10 mouse cellular contexts compared by ENCODE assay signal in genomic region chr15:102967312-102967510, GRCm38 (mm10). TPM values are rescaled to one million over a fixed set of nuclear protein-coding genes. Genes with fewer than 3 reads are reported as not detected.
DNase-seq lines count a peak whose midpoint lies in the region; ATAC-seq and TF ChIP-seq lines count a peak whose summit lies in the region.
"Had no signal": no experiment of that assay in that cellular context is flagged by ENCODE, and none has a peak within 500 bp of the region (broad histone marks: within the 10 kb centered on the region; RNA-seq: fewer than 3 reads in every experiment).

TSS of gene Hoxc5 (plus strand) at chr15:102967443.

- peak within 1 kb of the TSS; percentile 78 for H3K9ac ChIP-seq in kidney, embryonic 15.5 days
- H3K9ac ChIP-seq in ES-E14 (ENCODE audit: insufficient read depth, low read depth, low read length, poor library complexity, severe bottlenecking): no peak within 1 kb of the TSS
- H3K9ac ChIP-seq in forebrain, embryonic 13.5 days: no peak within 1 kb of the TSS
- H3K9ac ChIP-seq in limb, embryonic 13.5 days: peak within 1 kb of the TSS; percentile 69

- H3K27ac ChIP-seq in kidney, embryonic 15.5 days: peak within 1 kb of the TSS; percentile 92
- no peak within 1 kb of the TSS for H3K27ac ChIP-seq in ES-E14 (ENCODE audit: insufficient read depth, low read depth, low read length, poor library complexity, severe bottlenecking)
- H3K27ac ChIP-seq in forebrain, embryonic 13.5 days: no peak within 1 kb of the TSS
- H3K27ac ChIP-seq in limb, embryonic 13.5 days: peak within 1 kb of the TSS; percentile 75; the same call in 1 of the 2 replicates
- no peak within 1 kb of the TSS for H3K27ac ChIP-seq in thymus, adult 2 months (ENCODE audit: control insufficient read depth, insufficient read depth, low read length)

- no peak for TF ChIP-seq CTCF in thymus, adult 2 months (IDR thresholded peaks at IDR 0.05; ENCODE audit: borderline replicate concordance, control insufficient read depth, extremely low read depth, insufficient read depth, low read length, poor library complexity)

- DNase-seq in kidney, postnatal 25 days: no peak
- DNase-seq in ES-E14 (ENCODE audit: low read depth, low spot score): no peak
- DNase-seq in frontal cortex, postnatal 10 days (ENCODE audit: low spot score in 2 of 2): no peak
- no peak for DNase-seq in spleen, postnatal 14 days (ENCODE audit: low spot score in 2 of 2)
- no peak for DNase-seq in thymus, adult 2 months

- peak within 1 kb of the TSS; percentile 77 for H3K4me2 ChIP-seq in kidney, embryonic 15.5 days
- H3K4me2 ChIP-seq in forebrain, embryonic 13.5 days: no peak within 1 kb of the TSS; the same call in 1 of the 2 replicates
- H3K4me2 ChIP-seq in limb, embryonic 13.5 days (replicated peaks): peak within 1 kb of the TSS; percentile 58

- H3K4me1 ChIP-seq in kidney, embryonic 15.5 days: peaks cover 60% of the 10 kb centered on the region
- peaks cover 0 to 2% of the 10 kb centered on the region in 2 experiments; a peak in 1 of 4 replicates for H3K4me1 ChIP-seq in ES-E14 (ENCODE audit: control insufficient read depth in 2 of 2, insufficient read depth in 2 of 2, low read length in 2 of 2, poor library complexity in 1 of 2)
- peaks cover 6% of the 10 kb centered on the region; the same call in 1 of the 2 replicates for H3K4me1 ChIP-seq in forebrain, embryonic 13.5 days
- H3K4me1 ChIP-seq in limb, embryonic 13.5 days: peaks cover 15% of the 10 kb centered on the region
- H3K4me1 ChIP-seq in thymus, adult 2 months (replicated peaks; ENCODE audit: control insufficient read depth, insufficient read depth, low read length): no peaks in the 10 kb centered on the region

- H3K9me3 ChIP-seq in kidney, embryonic 15.5 days (replicated peaks): no peaks in the 10 kb centered on the region
- no peaks in the 10 kb centered on the region for H3K9me3 ChIP-seq in ES-E14 (ENCODE audit: control insufficient read depth, insufficient read depth, low read depth, low read length)
- H3K9me3 ChIP-seq in forebrain, embryonic 13.5 days (replicated peaks): no peaks in the 10 kb centered on the region
- no peaks in the 10 kb centered on the region for H3K9me3 ChIP-seq in limb, embryonic 13.5 days

- 3% methylated on average over 12 of the region's 12 CpGs for WGBS in kidney, embryonic 15.5 days
- 2% methylated on average over 12 of the region's 12 CpGs for WGBS in forebrain, embryonic 13.5 days
- WGBS in limb, embryonic 13.5 days: under 1% methylated on average over 12 of the region's 12 CpGs
- WGBS in thymus, adult 2 months: 10% methylated on average over 12 of the region's 12 CpGs

- peaks cover 70% of the 10 kb centered on the region for H3K27me3 ChIP-seq in kidney, embryonic 15.5 days
- H3K27me3 ChIP-seq in forebrain, embryonic 13.5 days: peaks cover 99% of the 10 kb centered on the region
- peaks cover 96% of the 10 kb centered on the region for H3K27me3 ChIP-seq in limb, embryonic 13.5 days
- H3K27me3 ChIP-seq in thymus, adult 2 months (ENCODE audit: control insufficient read depth, insufficient read depth, low read length): peaks cover 33% of the 10 kb centered on the region

- peak within 1 kb of the TSS; percentile 65 for H3K4me3 ChIP-seq in kidney, embryonic 15.5 days (replicated peaks)
- peak within 1 kb of the TSS; percentile 35 to 40; a peak in 3 of 4 replicates for H3K4me3 ChIP-seq in ES-E14 (ENCODE audit: insufficient read depth in 1 of 2, low read depth in 1 of 2, low read length in 2 of 2, poor library complexity in 1 of 2, severe bottlenecking in 1 of 2)
- H3K4me3 ChIP-seq in forebrain, embryonic 13.5 days: 0 out of 2 replicates have a peak within 1 kb of the TSS, but pooled peaks have one; percentile 1
- peak within 1 kb of the TSS; percentile 37 for H3K4me3 ChIP-seq in limb, embryonic 13.5 days
- no peak within 1 kb of the TSS for H3K4me3 ChIP-seq in thymus, adult 2 months (ENCODE audit: control insufficient read depth, insufficient read depth, low read length)

- H3K36me3 ChIP-seq in kidney, embryonic 15.5 days: no peaks in the 10 kb centered on the region
- H3K36me3 ChIP-seq in ES-E14 (ENCODE audit: control insufficient read depth, insufficient read depth, low read length, poor library complexity, severe bottlenecking): no peaks in the 10 kb centered on the region
- no peaks in the 10 kb centered on the region for H3K36me3 ChIP-seq in forebrain, embryonic 13.5 days (ENCODE audit: poor library complexity, severe bottlenecking)
- no peaks in the 10 kb centered on the region for H3K36me3 ChIP-seq in limb, embryonic 13.5 days
- H3K36me3 ChIP-seq in thymus, adult 2 months (ENCODE audit: control insufficient read depth, insufficient read depth, low read length): no peaks in the 10 kb centered on the region

- ATAC-seq in kidney, embryonic 15.5 days (replicated peaks; ENCODE audit: low FRiP score): no peak
- ATAC-seq in forebrain, embryonic 13.5 days: no peak
- ATAC-seq in limb, embryonic 13.5 days (ENCODE audit: low FRiP score, low read depth): no peak

- in situ Hi-C loops in ES-E14 (cut with MboI; ENCODE audit: low sequenced_read_pairs in 2 of 2, unreplicated experiment in 2 of 2): no loop called here

- TF ChIP-seq POLR2A in thymus, adult 2 months (IDR thresholded peaks at IDR 0.05; ENCODE audit: control insufficient read depth, extremely low read depth, insufficient read depth, low read length, poor library complexity): no peak

TF ChIP-seq in ES-E14, 5 proteins besides CTCF, POLR2A, EP300 and RAD21:
- TF ChIP-seq CHD2 (IDR thresholded peaks at IDR 0.05; ENCODE audit: low read depth, low read length) (no peak), HCFC1 (IDR thresholded peaks at IDR 0.05; ENCODE audit: borderline replicate concordance, insufficient read depth, low read length) (no peak)

RNA-seq across cellular contexts. Expression of gene Hoxc5, which starts in this region (rescaled TPM):
- polyA plus RNA-seq in kidney, embryonic 15.5 days (2015; fragmentation: Nextera tagmentation; extraction: Ambion mirVana): 3.6 and 4.8 TPM in 2 replicates
- total RNA-seq in ES-E14 (2012; rRNA removed): 0.22 TPM in 1 of 2 replicates, not detected in the other
- not detected in 2 replicates for polyA plus RNA-seq in forebrain, embryonic 13.5 days (2015; fragmentation: Nextera tagmentation; extraction: Ambion mirVana)
- 5.2 and 6.7 TPM in 2 replicates for polyA plus RNA-seq in limb, embryonic 13.5 days (2015; fragmentation: Nextera tagmentation; extraction: Ambion mirVana)
- 0.15 and 0.32 TPM in 2 replicates for polyA plus RNA-seq in thymus, adult 2 months (2012; rRNA removed)
- polyA plus RNA-seq: inflammation-experienced regulatory T-cells, adult 6 months; liver, adult 2 months had no signal

Comparison
In these comparisons a context has a peak if more than half of its experiments do, and no peak if none do; other contexts are left out.
1. H3K27ac ChIP-seq: peak in kidney, embryonic 15.5 days (single experiment) and limb, embryonic 13.5 days (single experiment); none in ES-E14 (single experiment), forebrain, embryonic 13.5 days (single experiment) and thymus, adult 2 months (single experiment).
2. H3K9ac ChIP-seq: peak in kidney, embryonic 15.5 days (single experiment) and limb, embryonic 13.5 days (single experiment); none in ES-E14 (single experiment) and forebrain, embryonic 13.5 days (single experiment).